Mouse (Mus musculus) heart, postnatal 0 days (tissue): ENCODE data around the gene Cdh3. TPM values are rescaled to one million over a fixed set of nuclear protein-coding genes. Genes with fewer than 3 reads are reported as not detected.

Experiments used
- ATAC-seq: fragments of 200-750 bp; cut with Nextera tagmentation; 2 replicates; pipeline ENCODE4 v1.8.0; 2017; ENCODE audit warnings: low read depth, moderate number of reproducible peaks, moderate library complexity; ENCODE audit not compliant: insufficient read depth
- DNase-seq: peaks from one replicate; pipeline ENCODE4 v3.0.0-alpha.2; 2016; ENCODE audit warnings: low spot score
- H3K27ac ChIP-seq: fragments of 300-500 bp; sonication (generic); 2 replicates; pipeline ENCODE4 v1.5.1; 2014; ENCODE audit warnings: low read depth, mild to moderate bottlenecking
- H3K27me3 ChIP-seq: fragments of 300-500 bp; sonication (generic); 2 replicates; pipeline ENCODE4 v1.6.1; 2014; ENCODE audit warnings: low read length, mixed read lengths; ENCODE audit not compliant: control insufficient read depth, insufficient read depth
- H3K36me3 ChIP-seq: fragments of 300-500 bp; sonication (generic); replicated peaks from 2 replicates; pipeline ENCODE4 v1.6.1; 2014; ENCODE audit warnings: low read length, mixed read lengths; ENCODE audit not compliant: control insufficient read depth, insufficient read depth
- H3K4me1 ChIP-seq: fragments of 300-500 bp; sonication (generic); 2 replicates; pipeline ENCODE4 v1.6.1; 2014; ENCODE audit warnings: antibody characterized with exemption; ENCODE audit not compliant: control insufficient read depth, insufficient read depth
- H3K4me2 ChIP-seq: fragments of 300-500 bp; sonication (generic); 2 replicates; pipeline ENCODE4 v1.6.1; 2014; ENCODE audit warnings: low read depth, mild to moderate bottlenecking, low read length, moderate library complexity
- H3K4me3 ChIP-seq: fragments of 300-500 bp; sonication (generic); 2 replicates; pipeline ENCODE4 v1.5.1; 2014; ENCODE audit warnings: low read depth, low read length
- H3K9ac ChIP-seq: fragments of 300-500 bp; sonication (generic); replicated peaks from 2 replicates; pipeline ENCODE4 v1.6.1; 2014; ENCODE audit warnings: low read depth, low read length, mixed read lengths
- H3K9me3 ChIP-seq: fragments of 300-500 bp; sonication (generic); replicated peaks from 2 replicates; pipeline ENCODE4 v1.6.1; 2016; ENCODE audit warnings: low read length; ENCODE audit not compliant: control insufficient read depth
- CTCF ChIP-seq: IDR thresholded peaks from 2 replicates; pipeline ENCODE4 v1.5.1; 2016; ENCODE audit warnings: antibody characterized with exemption, control low read depth, low read depth
- EP300 ChIP-seq: IDR thresholded peaks from 2 replicates; pipeline ENCODE4 v1.6.1; 2016; ENCODE audit warnings: antibody characterized with exemption, low read depth
- WGBS: fragments of 180-500 bp; shearing (Covaris S2); extraction: QIAGEN DNeasy Blood & Tissue Kit; methylation state at CpG from one replicate; pipeline ENCODE4 v1.1.7; 2014; 5-methylcytosine and 5-hydroxymethylcytosine counted together
- polyA plus RNA-seq: library from polyadenylated mRNA; unstranded; fragments of >200 nt; fragmentation: Nextera tagmentation; extraction: Ambion mirVana; gene quantifications from 2 replicates; pipeline ENCODE4 v1.2.1, GENCODE M21; 2015
- total RNA-seq: library from RNA; depleted of rRNA; stranded (reverse); fragments of >200 nt; gene quantifications from 2 replicates; pipeline ENCODE4 v1.2.3, GENCODE M21; 2014; ENCODE audit warnings: low replicate concordance

Gene Cdh3
- total and polyA plus RNA-seq, 2 experiments from 2014 or later, result 4.5 to 9.2 TPM

- 87% methylated on average over 7 of the region's 7 CpGs for WGBS
- no peak overlapping the region for H3K9ac ChIP-seq
- H3K27me3 ChIP-seq, result 0 out of 2 replicates have a peak, but pooled peaks cover 8% of the 10 kb centered on the region
- no peak for ATAC-seq
- H3K4me3 ChIP-seq, result no peak overlapping the region
- DNase-seq, result no peak
- no peak overlapping the region for H3K27ac ChIP-seq
- H3K36me3 ChIP-seq, result no peaks in the 10 kb centered on the region
- H3K4me2 ChIP-seq, result no peak overlapping the region
- TF ChIP-seq EP300 (no peak), CTCF (no peak)
- no peaks in the 10 kb centered on the region; the same call in 1 of the 2 replicates for H3K4me1 ChIP-seq
- no peaks in the 10 kb centered on the region for H3K9me3 ChIP-seq
Measured at GRCm38 (mm10) chr8:106504241-106504640, 6.5 kb upstream of the Cdh3 start.

GRCm38 (mm10) chr8:106505328-106505965 is 5.2 kb upstream of the Cdh3 start:
- 0 out of 2 replicates have a peak, but pooled peaks cover 8% of the 10 kb centered on the region for H3K27me3 ChIP-seq
- no peak overlapping the region for H3K9ac ChIP-seq
- H3K27ac ChIP-seq, result no peak overlapping the region
- ATAC-seq (no peak), DNase-seq (no peak)
- H3K4me2 ChIP-seq, result no peak overlapping the region
- H3K36me3 ChIP-seq, result no peaks in the 10 kb centered on the region
- WGBS, result 51% methylated on average over 10 of the region's 10 CpGs
- H3K4me3 ChIP-seq, result no peak overlapping the region
- H3K4me1 ChIP-seq, result peaks cover 5% of the 10 kb centered on the region
- no peaks in the 10 kb centered on the region for H3K9me3 ChIP-seq
- TF ChIP-seq CTCF (no peak), EP300 (no peak)

- H3K27me3 ChIP-seq, result peaks cover 14% of the 10 kb centered on the region; the same call in 1 of the 2 replicates
- no peak overlapping the region for H3K27ac ChIP-seq
- TF ChIP-seq EP300 (no peak), CTCF (no peak)
- no peak overlapping the region for H3K4me3 ChIP-seq
- H3K4me1 ChIP-seq, result peaks cover 8% of the 10 kb centered on the region
- H3K36me3 ChIP-seq, result no peaks in the 10 kb centered on the region
- WGBS, result 90% methylated on average over 1 of the region's 1 CpGs
- H3K9ac ChIP-seq, result no peak overlapping the region
- no peaks in the 10 kb centered on the region for H3K9me3 ChIP-seq
- no peak overlapping the region for H3K4me2 ChIP-seq
- ATAC-seq (no peak), DNase-seq (no peak)
Measured at GRCm38 (mm10) chr8:106506106-106506505, 4.6 kb upstream of the Cdh3 start.

- H3K4me3 ChIP-seq, result peak overlapping the region; percentile 45
- peak overlapping the region; percentile 77 for H3K4me2 ChIP-seq
- WGBS, result 3% methylated on average over 30 of the region's 30 CpGs
- 0 out of 2 replicates have a peak overlapping the region, but pooled peaks have one; percentile 34 for H3K9ac ChIP-seq
- TF ChIP-seq CTCF, result no peak
- DNase-seq, result peak; percentile 28
- H3K27ac ChIP-seq, result no peak overlapping the region
- 0 out of 2 replicates have a peak, but pooled peaks have one; percentile 18 for ATAC-seq
- no peaks in the 10 kb centered on the region for H3K36me3 ChIP-seq
- peaks cover 14% of the 10 kb centered on the region for H3K4me1 ChIP-seq
- H3K27me3 ChIP-seq, result peaks cover 15% of the 10 kb centered on the region; the same call in 1 of the 2 replicates
- no peaks in the 10 kb centered on the region for H3K9me3 ChIP-seq
Measured at GRCm38 (mm10) chr8:106507761-106508331, 2.8 kb upstream of the Cdh3 start.

- H3K4me3 ChIP-seq, result peak overlapping the region; percentile 45
- ATAC-seq, result no peak
- TF ChIP-seq EP300, result no peak
- no peak for TF ChIP-seq CTCF
- peaks cover 14% of the 10 kb centered on the region for H3K4me1 ChIP-seq
- H3K9me3 ChIP-seq, result no peaks in the 10 kb centered on the region
- H3K9ac ChIP-seq, result no peak overlapping the region
- DNase-seq, result no peak
- H3K36me3 ChIP-seq, result no peaks in the 10 kb centered on the region
- no peak overlapping the region for H3K27ac ChIP-seq
- 45% methylated on average over 3 of the region's 3 CpGs for WGBS
- peak overlapping the region; percentile 77; the same call in 1 of the 2 replicates for H3K4me2 ChIP-seq
- peaks cover 18% of the 10 kb centered on the region; the same call in 1 of the 2 replicates for H3K27me3 ChIP-seq
Measured at GRCm38 (mm10) chr8:106508456-106508855, 2.2 kb upstream of the Cdh3 start.
